Comparison of ENCODE assay signal across 8 mouse cellular contexts in genomic region chr17:45433419-45434261, GRCm38 (mm10). TPM values are rescaled to one million over a fixed set of nuclear protein-coding genes. Genes with fewer than 3 reads are reported as not detected.
DNase-seq lines count a peak whose midpoint lies in the region; ATAC-seq lines count a peak whose summit lies in the region.

TSS of gene Cdc5l (minus strand) at chr17:45433737.

- peak; percentile 98 for DNase-seq in Muller cell, postnatal 12 days (ENCODE audit: inconsistent ontology term)
- DNase-seq in cerebellum, adult 9-11 months: peak; percentile 99
- peak; percentile 97 to 98 for DNase-seq in frontal cortex, adult 2 months (ENCODE audit: extremely low spot score in 1 of 2, low spot score in 1 of 2)
- peak; percentile 96 for DNase-seq in hindbrain, embryonic 11.5 days (ENCODE audit: low spot score)
- DNase-seq in layer of hippocampus, postnatal 10 days (ENCODE audit: low spot score in 2 of 2): peak; percentile 96 to 97
- DNase-seq in lung, postnatal 10 days: peak; percentile 99
- peak; percentile 95 for DNase-seq in ovary, postnatal 36 days (ENCODE audit: low spot score)
- peak; percentile 93 for DNase-seq in thymus, postnatal 25 days

- no peaks in the 10 kb centered on the region for H3K36me3 ChIP-seq in hindbrain, embryonic 11.5 days (ENCODE audit: control insufficient read depth, insufficient read depth, low read length)

- H3K4me2 ChIP-seq in hindbrain, embryonic 11.5 days (replicated peaks; ENCODE audit: low read depth, low read length): peak within 1 kb of the TSS; percentile 89

- no peaks in the 10 kb centered on the region for H3K9me3 ChIP-seq in hindbrain, embryonic 11.5 days (ENCODE audit: control insufficient read depth, low read length)

- peak; percentile 95 for ATAC-seq in hindbrain, embryonic 11.5 days (ENCODE audit: low FRiP score)

- H3K4me3 ChIP-seq in hindbrain, embryonic 11.5 days (ENCODE audit: low read depth, low read length): peak within 1 kb of the TSS; percentile 93

- H3K27me3 ChIP-seq in hindbrain, embryonic 11.5 days (ENCODE audit: control insufficient read depth, insufficient read depth, low read length): no peaks in the 10 kb centered on the region

- peaks cover 7% of the 10 kb centered on the region for H3K4me1 ChIP-seq in hindbrain, embryonic 11.5 days (replicated peaks; ENCODE audit: control insufficient read depth, insufficient read depth, low read length)

- peak within 1 kb of the TSS; percentile 85 for H3K9ac ChIP-seq in hindbrain, embryonic 11.5 days (ENCODE audit: low read depth, low read length)

- H3K27ac ChIP-seq in hindbrain, embryonic 11.5 days (ENCODE audit: low read depth, low read length): peak within 1 kb of the TSS; percentile 94

- under 1% methylated on average over 73 of the region's 73 CpGs for WGBS in hindbrain, embryonic 11.5 days

RNA-seq across cellular contexts. Expression of gene Cdc5l, which starts in this region (rescaled TPM):
- polyA plus RNA-seq in frontal cortex, adult 2 months (2012; rRNA removed): 30.8 and 33.6 TPM in 2 replicates
- 86.2 and 87.3 TPM in 2 replicates for polyA plus RNA-seq in hindbrain, embryonic 11.5 days (2014; fragmentation: Nextera tagmentation; extraction: Ambion mirVana)
- total RNA-seq in layer of hippocampus, postnatal 10 days (2021): 10 to 100 TPM; 47.4 to 50.6 TPM

Comparison
In these comparisons a context has a peak if more than half of its experiments do, and no peak if none do; other contexts are left out.
1. Peak in every context shown above with its lines: DNase-seq, ATAC-seq, H3K4me3 ChIP-seq and H3K27ac ChIP-seq.